Mouse (Mus musculus) ovary, postnatal 14 days (tissue): ENCODE measurements at regions not wholly inside any gene's neighbourhood (a gene's known extent, or its start where the extent isn't known, plus 50 kb on each side); places are given as distances from the start of the nearest gene placed in this dataset.

Experiments
- DNase-seq: peaks from one replicate; pipeline ENCODE4 v3.0.0; 2022; ENCODE audit warnings: low spot score

- no peak for DNase-seq
Measured at GRCm38 (mm10) chr2:137244370-137244769, 127.9 kb upstream of the Jag1 start.

DNA sequence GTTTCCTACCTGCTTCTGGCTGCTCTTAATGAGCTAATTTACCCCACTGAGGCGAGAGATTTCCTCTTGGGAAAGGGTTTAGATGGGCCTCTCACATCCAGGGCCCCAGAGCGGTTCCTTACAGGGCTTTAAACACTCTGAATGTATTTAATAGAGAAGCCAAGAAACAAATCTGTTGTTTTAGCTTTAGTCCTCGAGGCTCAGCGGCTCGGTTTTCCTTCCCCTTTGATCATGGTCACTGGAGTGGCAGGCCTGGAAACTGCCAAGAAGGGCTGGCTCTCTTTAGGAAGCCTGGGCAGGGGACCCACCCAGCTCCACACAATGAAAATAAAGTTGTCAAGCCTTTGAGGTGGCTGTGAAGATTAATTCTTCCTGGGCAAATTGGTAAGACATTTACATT, 127.5 kb upstream of the Jag1 start:
- no peak for DNase-seq

DNA sequence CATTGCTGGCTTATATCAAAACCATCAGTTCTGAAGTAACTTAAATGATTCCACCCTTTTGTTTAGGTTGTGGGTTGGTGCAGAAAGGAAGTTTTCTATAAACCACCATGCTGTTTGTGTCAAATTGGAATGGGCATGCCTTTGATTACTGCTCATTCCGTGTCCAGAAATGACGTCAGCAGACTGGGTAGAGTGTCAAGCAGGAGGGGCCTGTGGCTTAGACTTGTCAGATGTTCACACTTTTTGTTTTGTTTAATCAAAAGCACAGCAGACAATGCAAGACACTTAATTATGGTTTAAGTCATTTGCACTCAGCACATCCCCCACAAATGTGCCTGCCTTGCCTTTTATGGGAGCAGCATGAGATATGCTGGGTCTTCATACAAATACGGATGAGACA, 120.5 kb upstream of the Jag1 start:
- no peak for DNase-seq

- DNase-seq = no peak
Measured at GRCm38 (mm10) chr2:137233936-137234335, 117.5 kb upstream of the Jag1 start.

GRCm38 (mm10) chr2:137231161-137231560, 114.7 kb upstream of the Jag1 start:
- DNase-seq = no peak

DNA sequence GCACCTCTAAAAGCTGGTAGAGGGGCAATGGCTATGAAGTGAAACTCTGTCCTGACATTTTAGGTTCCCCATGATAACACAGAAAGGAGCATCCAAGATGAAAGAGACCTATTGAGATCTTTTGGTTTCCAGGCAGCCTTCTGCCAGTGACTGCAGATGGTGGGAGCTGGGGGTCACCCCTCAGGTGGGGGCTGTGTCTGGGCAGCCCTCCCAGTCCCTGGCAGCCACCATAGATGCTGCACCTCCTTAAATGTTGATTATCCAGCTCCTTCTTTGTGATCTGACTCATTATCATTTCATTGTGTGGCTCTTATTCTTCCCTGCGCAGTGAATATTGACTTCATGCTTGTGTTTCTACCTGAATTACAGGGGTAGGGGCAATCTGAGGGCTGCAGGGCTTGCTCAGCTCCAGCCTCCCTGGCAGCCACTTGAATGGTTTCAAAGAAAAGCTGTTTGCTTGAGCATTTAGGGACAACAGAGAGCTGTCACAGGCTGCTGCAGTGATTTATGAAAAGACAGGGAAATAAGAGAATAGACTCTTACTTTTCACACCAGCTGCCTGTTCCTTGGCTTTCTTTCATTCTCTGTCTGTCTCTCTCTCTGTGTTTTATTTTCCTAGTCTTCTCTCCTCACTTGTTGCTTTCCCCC, 113.1 kb upstream of the Jag1 start:
- no peak for DNase-seq

DNA sequence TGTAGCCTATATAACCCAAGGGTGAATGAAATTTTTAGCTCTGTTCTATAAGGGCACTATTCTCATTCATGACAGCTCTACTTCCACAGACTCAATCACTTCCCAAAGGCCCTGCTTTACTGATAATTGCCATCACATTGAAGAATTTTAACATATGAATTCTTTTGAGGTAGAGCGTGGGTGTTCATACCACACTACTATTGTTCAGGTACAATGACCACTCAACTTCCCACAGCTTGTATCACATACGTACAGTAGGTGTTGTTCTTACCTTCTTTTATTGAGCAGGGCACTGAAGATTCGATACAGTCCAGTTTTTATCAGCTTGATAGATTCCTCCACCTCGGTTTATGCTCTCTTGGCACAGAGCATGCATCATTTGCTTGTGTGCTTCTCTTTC, 111.1 kb upstream of the Jag1 start:
- DNase-seq = no peak

DNA sequence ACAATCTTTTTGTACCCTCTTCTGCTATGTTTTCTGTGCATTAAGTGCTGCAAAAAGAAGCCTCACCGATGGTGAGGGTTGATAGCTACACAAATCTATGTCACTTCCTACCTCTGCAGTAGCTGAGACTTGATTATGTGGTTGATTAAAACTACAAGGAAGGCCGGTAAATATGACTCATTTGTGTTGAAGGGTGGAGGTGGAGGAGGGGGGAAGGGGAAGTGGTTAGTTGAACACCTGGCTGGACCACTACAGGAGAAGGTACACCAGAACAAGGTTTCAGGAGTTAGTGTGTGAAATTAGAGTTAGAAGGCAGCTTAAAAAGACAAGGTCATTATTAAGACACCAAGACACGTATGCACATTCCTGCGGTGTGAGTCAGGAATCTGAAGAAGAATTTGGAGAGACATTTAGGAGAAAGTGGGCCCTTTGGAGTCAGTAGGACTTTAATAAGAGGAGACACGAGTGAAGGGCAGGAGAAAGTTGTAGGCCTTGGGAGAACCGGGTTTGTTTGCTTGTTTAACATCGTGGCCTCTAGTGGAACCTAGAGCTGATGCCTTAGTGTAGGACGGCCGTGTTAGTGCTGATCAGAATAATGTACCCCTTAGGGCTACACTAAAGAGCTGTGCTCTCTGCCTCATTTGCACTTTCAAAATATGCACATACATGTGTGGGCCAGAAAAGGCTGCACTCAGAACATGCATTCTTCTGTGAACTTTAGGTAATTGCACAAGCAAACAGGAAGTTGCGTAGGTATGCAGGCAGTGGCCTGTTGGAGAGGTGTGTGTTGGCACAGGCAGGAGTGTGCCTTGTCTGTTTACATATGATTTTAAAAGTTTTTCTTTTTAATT, 108.5 kb upstream of the Jag1 start:
- DNase-seq = no peak

- no peak for DNase-seq
Measured at GRCm38 (mm10) chr2:137215697-137216096, 99.3 kb upstream of the Jag1 start.

DNA sequence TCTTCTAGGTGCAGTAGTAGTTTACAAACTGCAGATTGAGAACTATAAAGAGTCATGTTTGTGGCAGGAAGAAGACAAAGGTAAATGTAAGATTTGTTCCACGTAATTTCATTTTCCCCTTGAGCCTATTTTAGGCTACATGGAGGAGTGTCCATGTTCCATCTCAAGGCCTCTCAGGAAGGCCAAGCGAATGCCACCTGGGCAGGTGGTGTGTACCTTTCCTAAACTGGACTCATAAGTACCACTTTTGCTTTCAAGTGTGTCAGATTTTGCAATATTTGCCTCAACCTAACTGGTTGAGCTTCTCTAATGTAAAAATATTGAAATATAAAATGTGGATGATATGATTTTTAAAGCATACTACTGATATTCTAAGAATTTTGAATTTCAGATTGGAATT, 91.4 kb upstream of the Jag1 start:
- DNase-seq = no peak

DNA sequence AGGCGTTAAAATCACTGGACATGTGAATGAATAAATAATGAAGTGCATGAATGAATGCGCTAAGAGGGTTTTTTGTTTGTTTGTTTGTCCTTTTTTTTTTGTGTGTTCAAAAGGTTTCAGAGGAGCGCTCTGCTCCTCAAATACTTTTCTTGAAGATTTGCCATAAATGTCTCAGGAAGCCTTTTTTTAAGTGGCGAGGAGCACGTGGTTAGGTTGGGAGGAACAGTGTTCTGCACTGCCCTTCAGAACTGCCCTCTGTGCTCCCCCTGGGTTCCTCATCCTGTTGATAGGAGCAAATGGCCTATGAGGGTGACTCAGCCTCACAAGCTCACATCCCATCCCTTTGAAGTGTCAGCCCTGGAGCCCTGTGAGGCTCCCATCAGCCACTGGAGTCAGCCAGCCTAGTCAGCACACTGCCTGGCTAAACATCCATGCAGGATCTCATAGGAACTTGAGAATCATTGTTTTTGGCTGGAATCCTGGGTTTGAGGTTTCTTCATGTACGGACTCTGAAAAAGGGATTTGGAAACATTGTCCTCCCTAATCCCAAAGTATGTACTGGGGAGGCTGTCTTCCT, 87.9 kb upstream of the Jag1 start:
- DNase-seq = no peak

- DNase-seq = no peak
Measured at GRCm38 (mm10) chr2:137200101-137200500, 83.7 kb upstream of the Jag1 start.

GRCm38 (mm10) chr2:137192183-137192582, 75.7 kb upstream of the Jag1 start:
- no peak for DNase-seq

GRCm38 (mm10) chr2:137169176-137169575, 52.7 kb upstream of the Jag1 start:
- no peak for DNase-seq

- no peak for DNase-seq
Measured at GRCm38 (mm10) chr2:137168626-137169025, 52.2 kb upstream of the Jag1 start.
